Mouse (Mus musculus) midbrain, postnatal 0 days (tissue): ENCODE data around the gene Kdm6b. TPM values are rescaled to one million over a fixed set of nuclear protein-coding genes. Genes with fewer than 3 reads are reported as not detected.
A peak's percentile ranks its signal among the peaks of the same experiment; 100 is the strongest.

Experiments
- ATAC-seq: fragments of 200-750 bp; cut with Nextera tagmentation; 2 replicates; pipeline ENCODE4 v1.8.0; 2017; ENCODE audit warnings: moderate number of reproducible peaks, mild to moderate bottlenecking, moderate TSS enrichment, moderate library complexity; ENCODE audit not compliant: low FRiP score
- DNase-seq: peaks from one replicate; pipeline ENCODE4 v3.0.0-alpha.2; 2015; ENCODE audit warnings: low spot score
- H3K27ac ChIP-seq: fragments of 300-500 bp; sonication (generic); 2 replicates; pipeline ENCODE4 v1.5.1; 2014; ENCODE audit warnings: low read depth, mild to moderate bottlenecking, low read length, mixed read lengths
- H3K27me3 ChIP-seq: fragments of 300-500 bp; sonication (generic); 2 replicates; pipeline ENCODE4 v1.6.1; 2014; ENCODE audit warnings: low read length, control low read depth, mixed read lengths; ENCODE audit not compliant: insufficient read depth
- H3K36me3 ChIP-seq: fragments of 300-500 bp; sonication (generic); 2 replicates; pipeline ENCODE4 v1.6.1; 2014; ENCODE audit warnings: low read length, control low read depth, mixed read lengths; ENCODE audit not compliant: insufficient read depth
- H3K4me1 ChIP-seq: fragments of 300-500 bp; sonication (generic); 2 replicates; pipeline ENCODE4 v1.6.1; 2014; ENCODE audit warnings: mild to moderate bottlenecking, control low read depth, antibody characterized with exemption, low read length, mixed read lengths; ENCODE audit not compliant: insufficient read depth
- H3K4me2 ChIP-seq: fragments of 300-500 bp; sonication (generic); 2 replicates; pipeline ENCODE4 v1.6.1; 2014; ENCODE audit warnings: low read depth, mild to moderate bottlenecking, low read length, mixed read lengths; ENCODE audit not compliant: poor library complexity, severe bottlenecking
- H3K4me3 ChIP-seq: fragments of 300-500 bp; sonication (generic); 2 replicates; pipeline ENCODE4 v1.5.1; 2014; ENCODE audit warnings: low read depth, mild to moderate bottlenecking, low read length, moderate library complexity
- H3K9ac ChIP-seq: fragments of 300-500 bp; sonication (generic); replicated peaks from 2 replicates; pipeline ENCODE4 v1.6.1; 2014; ENCODE audit warnings: mild to moderate bottlenecking, low read length, moderate library complexity, mixed read lengths; ENCODE audit not compliant: poor library complexity, severe bottlenecking
- H3K9me3 ChIP-seq: fragments of 300-500 bp; sonication (generic); 2 replicates; pipeline ENCODE4 v1.6.1; 2016; ENCODE audit warnings: low read length, control low read depth
- CTCF ChIP-seq: IDR thresholded peaks from 2 replicates; pipeline ENCODE4 v1.5.1; 2016; ENCODE audit warnings: antibody characterized with exemption, mild to moderate bottlenecking
- WGBS: fragments of 180-500 bp; shearing (Covaris S2); extraction: QIAGEN DNeasy Blood & Tissue Kit; methylation state at CpG from one replicate; pipeline ENCODE4 v1.1.7; 2014; 5-methylcytosine and 5-hydroxymethylcytosine counted together
- polyA plus RNA-seq: library from polyadenylated mRNA; unstranded; fragments of >200 nt; fragmentation: Nextera tagmentation; extraction: Ambion mirVana; gene quantifications from 2 replicates; pipeline ENCODE4 v1.2.1, GENCODE M21; 2015
- total RNA-seq: library from RNA; depleted of rRNA; stranded (reverse); fragments of >200 nt; gene quantifications from 2 replicates; pipeline ENCODE4 v1.2.3, GENCODE M21; 2014

Gene Kdm6b
- total and polyA plus RNA-seq, 2 experiments from 2014 or later: 14.5 to 22.7 TPM

DNA sequence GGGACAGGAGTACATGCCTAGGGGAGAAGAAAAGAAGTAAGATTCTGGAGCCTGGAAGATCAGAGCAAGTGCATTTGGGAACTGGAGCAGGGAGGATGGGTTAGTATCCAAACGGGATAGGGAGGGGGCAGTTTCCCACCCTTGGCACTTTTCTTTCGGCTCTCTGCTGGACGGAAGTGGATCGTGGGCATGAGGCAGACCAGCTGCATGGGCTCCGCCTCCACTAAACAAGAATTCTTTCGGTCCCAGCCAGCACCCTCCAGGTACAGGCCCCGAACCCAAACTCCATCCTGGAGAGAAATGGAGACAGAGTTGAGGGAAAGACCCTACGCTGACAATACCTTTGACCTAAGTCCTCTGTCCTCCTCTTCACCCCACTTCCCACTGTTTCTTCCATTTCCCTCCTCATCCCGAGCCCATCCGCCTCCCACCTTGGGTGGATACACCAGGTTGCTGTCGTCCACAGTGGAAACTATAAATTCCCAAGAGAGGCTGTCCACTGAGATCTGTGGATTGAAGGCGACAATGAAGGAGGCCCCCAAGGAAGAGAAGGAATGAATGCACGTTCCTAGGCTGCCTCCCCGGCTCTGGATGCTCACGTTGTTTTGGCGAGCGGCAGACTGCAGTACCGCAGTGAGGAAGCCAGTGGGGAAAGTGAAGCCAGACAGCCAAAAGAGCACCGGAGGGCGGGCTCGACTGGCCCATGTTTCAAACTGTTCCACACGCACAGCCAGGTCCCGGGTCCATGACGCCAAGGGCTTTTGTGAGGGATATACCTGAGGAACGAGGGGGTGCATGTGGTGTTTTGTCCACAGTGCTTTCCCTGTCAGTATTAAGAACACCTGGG lies 7.9 kb upstream of the Kdm6b start:
- WGBS: 14% methylated on average over 25 of the region's 25 CpGs
- TF ChIP-seq CTCF: no peak
- Histone ChIP-seq H3K9me3 (no peaks in the 10 kb centered on the region), H3K36me3 (no peaks in the 10 kb centered on the region), H3K4me2 (no peak overlapping the region), H3K9ac (0 out of 2 replicates have a peak overlapping the region, but pooled peaks have one; percentile 29), H3K27me3 (peaks cover 20% of the 10 kb centered on the region), H3K4me1 (peaks cover 5% of the 10 kb centered on the region; the same call in 1 of the 2 replicates), H3K27ac (no peak overlapping the region), H3K4me3 (no peak overlapping the region)
- ATAC-seq (no peak), DNase-seq (no peak)

DNA sequence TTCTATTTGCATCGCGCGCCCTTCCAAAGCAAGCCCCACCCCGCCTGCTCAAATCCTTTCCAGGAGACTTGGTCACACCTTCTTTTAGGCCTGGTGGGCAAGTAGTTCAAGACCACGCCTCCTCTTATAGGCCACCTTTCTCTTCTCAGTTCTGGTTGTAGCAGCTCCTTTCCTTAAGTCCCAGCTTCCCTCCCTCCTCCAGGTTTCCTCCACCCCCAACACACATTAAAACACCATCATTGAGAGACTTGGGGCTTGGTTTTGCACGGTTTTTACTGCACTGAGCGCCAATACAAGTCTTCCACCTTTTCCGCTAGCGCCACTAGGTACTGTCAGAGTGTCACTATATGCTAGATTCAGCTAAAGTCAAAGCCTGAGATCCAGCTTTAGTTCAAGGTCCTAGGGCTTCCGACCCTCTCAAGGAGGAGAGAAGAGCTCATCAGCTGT lies 7.1 kb upstream of the Kdm6b start:
- Histone ChIP-seq H3K4me2 (peak overlapping the region; percentile 94), H3K27me3 (peaks cover 20% of the 10 kb centered on the region), H3K9me3 (no peaks in the 10 kb centered on the region), H3K4me3 (peak overlapping the region; percentile 71; the same call in 1 of the 2 replicates), H3K4me1 (peaks cover 5% of the 10 kb centered on the region; the same call in 1 of the 2 replicates), H3K9ac (no peak overlapping the region), H3K36me3 (no peaks in the 10 kb centered on the region), H3K27ac (no peak overlapping the region)
- no peak for ATAC-seq
- 10% methylated on average over 10 of the region's 10 CpGs for WGBS
- DNase-seq: no peak
- TF ChIP-seq CTCF: no peak

DNA sequence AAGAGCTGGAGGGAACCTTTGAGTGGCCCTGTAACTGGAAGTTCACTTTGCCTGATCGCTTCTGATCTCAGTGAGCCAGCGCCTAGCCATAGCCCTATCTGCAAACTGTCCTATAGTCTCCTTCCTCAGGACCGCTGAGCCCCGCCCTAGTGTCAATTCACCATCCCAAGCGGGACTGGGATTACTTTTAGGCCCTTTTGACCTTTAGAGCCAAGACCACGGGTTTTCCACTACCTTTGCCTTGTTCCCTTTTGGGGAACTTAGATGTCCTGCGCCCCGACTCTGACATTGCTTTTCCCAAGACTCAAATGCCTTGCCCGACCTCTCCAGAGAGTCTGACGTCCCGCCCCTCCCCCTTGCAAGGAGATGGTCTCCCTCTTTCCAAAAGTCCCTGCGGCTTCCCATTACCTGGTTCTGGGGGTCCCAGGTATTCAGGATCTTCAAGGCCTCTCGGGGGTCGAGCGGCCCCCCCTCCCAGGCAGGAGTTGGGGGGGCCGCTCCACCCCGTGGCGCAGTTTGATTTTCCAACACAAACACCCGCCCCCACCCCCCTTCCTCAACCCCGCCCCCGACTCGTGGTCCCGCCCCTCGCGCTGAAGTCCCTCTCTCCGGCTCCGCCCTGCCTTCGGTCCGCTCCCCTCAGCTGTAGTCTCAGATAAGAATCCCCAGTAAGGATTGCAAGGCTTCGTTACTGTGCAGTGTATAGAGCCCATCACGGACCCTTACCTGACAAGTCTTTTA lies 6.5 kb upstream of the Kdm6b start:
- peaks cover 6% of the 10 kb centered on the region; the same call in 1 of the 2 replicates for H3K4me1 ChIP-seq
- 0 out of 2 replicates have a peak overlapping the region, but pooled peaks have one; percentile 57 for H3K27ac ChIP-seq
- peak overlapping the region; percentile 71 for H3K4me3 ChIP-seq
- peaks cover 20% of the 10 kb centered on the region for H3K27me3 ChIP-seq
- no peak for DNase-seq
- no peak for TF ChIP-seq CTCF
- 0 out of 2 replicates have a peak overlapping the region, but pooled peaks have one; percentile 19 for H3K9ac ChIP-seq
- peak overlapping the region; percentile 94 for H3K4me2 ChIP-seq
- 0% methylated on average over 26 of the region's 31 CpGs for WGBS
- no peaks in the 10 kb centered on the region for H3K36me3 ChIP-seq
- ATAC-seq: no peak
- H3K9me3 ChIP-seq: no peaks in the 10 kb centered on the region

DNA sequence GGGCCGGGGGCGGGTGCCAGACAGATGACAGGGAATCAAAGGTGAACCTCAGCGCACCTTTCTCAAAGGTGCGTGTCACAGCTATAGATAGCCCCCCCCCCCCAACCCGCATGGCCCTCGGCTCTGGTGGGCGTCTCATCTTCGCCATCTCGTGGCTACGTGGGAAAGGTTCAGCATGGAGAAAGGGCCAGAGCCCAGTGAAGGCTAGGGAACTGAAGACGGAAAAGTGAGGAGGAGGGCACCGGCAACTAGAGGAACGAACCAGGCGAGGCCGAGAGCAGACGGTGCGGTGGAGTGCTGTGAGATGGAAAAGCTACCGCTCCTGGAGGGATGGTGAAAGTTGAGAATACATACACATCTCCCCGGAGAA lies 6.0 kb upstream of the Kdm6b start:
- no peaks in the 10 kb centered on the region for H3K9me3 ChIP-seq
- peaks cover 20% of the 10 kb centered on the region for H3K27me3 ChIP-seq
- peaks cover 9% of the 10 kb centered on the region; the same call in 1 of the 2 replicates for H3K4me1 ChIP-seq
- H3K9ac ChIP-seq: no peak overlapping the region
- peak overlapping the region; percentile 71 for H3K4me3 ChIP-seq
- H3K4me2 ChIP-seq: peak overlapping the region; percentile 94
- DNase-seq (peak; percentile 58), ATAC-seq (peak; percentile 25; the same call in 1 of the 2 replicates)
- no peaks in the 10 kb centered on the region for H3K36me3 ChIP-seq
- WGBS: 1% methylated on average over 19 of the region's 19 CpGs
- TF ChIP-seq CTCF: peak; percentile 74
- H3K27ac ChIP-seq: peak overlapping the region; percentile 57

DNA sequence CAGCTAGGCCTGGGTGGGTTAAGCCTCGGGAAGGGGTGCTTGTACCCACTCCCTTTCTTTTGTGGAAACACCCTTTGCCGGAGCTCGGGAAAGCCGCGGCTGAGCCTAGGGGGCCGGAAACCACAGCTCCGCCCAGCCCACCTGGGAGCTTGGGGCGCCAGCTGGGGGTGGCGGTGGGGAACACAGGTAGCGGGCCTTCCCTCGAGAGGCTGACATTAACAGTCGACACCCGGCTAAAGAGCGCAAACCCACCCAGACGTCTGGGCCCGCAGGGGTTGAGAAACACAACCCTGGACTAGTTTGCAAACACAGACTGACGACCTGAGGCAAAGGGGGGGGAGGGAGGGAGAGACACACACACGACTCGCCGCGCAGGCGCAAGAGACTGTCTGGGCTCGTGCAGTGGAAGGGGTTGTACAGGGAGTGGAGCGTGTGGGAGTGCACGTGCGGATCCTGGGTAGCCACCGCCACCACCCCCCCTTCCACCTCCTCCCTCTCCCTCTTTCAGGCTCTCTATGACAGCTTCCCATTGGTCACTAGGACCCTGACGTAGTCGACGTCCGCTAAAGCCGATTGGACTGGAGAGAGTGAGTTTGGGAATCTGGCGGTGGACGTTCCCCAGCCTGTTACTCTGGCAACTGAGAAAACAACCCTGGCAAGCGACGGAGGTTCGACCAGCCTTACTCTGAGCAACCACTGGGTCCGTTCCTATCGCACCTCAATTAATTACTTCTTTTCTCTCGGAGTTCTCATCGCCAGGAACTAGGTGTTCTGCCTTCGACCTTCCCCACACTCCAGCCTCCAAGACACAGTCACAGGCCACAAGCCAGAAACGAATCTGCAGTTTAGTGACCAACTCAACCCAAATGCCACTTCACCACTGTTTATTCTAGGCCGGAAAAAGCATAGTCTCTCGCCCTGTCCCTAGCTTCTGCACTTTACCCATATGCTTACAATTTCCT lies 5.3 kb upstream of the Kdm6b start:
- Histone ChIP-seq H3K4me1 (peaks cover 13% of the 10 kb centered on the region; the same call in 1 of the 2 replicates), H3K27me3 (peaks cover 20% of the 10 kb centered on the region), H3K4me2 (peak overlapping the region; percentile 94), H3K36me3 (no peaks in the 10 kb centered on the region), H3K9ac (peak overlapping the region; percentile 66), H3K9me3 (no peaks in the 10 kb centered on the region), H3K27ac (peak overlapping the region; percentile 98), H3K4me3 (peak overlapping the region; percentile 71)
- DNase-seq (peak; percentile 98), ATAC-seq (peak; percentile 90)
- no peak for TF ChIP-seq CTCF
- under 1% methylated on average over 45 of the region's 45 CpGs for WGBS
